Mouse (Mus musculus) stomach, postnatal 0 days (tissue): ENCODE results near the gene Dhdh.
A peak's percentile ranks its signal among the peaks of the same experiment; 100 is the strongest.

ENCODE experiments used
- CTCF ChIP-seq: IDR thresholded peaks from 2 replicates; pipeline ENCODE4 v1.5.1; 2016; ENCODE audit warnings: antibody characterized with exemption, low read depth, mild to moderate bottlenecking, moderate library complexity
- EP300 ChIP-seq: optimal IDR thresholded peaks from 2 replicates; pipeline ENCODE3; 2016; ENCODE audit warnings: antibody characterized with exemption

DNA sequence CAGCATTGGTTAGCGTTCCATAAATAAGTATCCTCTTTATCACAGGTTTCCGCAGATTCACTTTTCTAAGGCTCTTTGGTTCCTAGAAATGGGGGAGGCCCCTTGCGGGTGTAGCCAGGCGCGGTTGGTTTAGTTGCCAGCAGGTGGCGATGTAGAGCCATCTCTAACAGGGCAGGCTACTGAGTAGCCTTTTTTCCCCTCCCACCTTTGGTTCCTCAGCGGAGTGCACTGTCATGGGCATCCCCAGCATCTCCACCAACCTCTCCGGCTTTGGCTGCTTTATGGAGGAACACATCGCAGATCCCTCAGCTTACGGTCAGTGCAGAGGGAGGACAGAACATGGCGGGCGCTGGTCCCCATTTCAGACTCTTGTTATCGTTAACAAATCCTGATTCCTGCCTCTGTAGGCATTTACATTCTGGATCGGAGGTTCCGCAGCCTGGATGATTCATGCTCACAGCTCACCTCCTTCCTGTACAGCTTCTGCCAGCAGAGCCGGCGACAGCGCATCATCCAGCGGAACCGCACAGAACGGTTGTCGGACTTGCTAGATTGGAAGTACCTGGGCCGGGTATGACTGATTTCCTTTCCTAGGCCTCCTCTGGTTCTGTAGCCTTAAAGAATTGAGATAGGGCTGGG lies 37.1 kb downstream of the Dhdh start:
- TF ChIP-seq CTCF (peak; percentile 91), EP300 (no peak)
